Mouse (Mus musculus) G1E (cell line): ENCODE data around the gene Avpi1. TPM values are rescaled to one million over a fixed set of nuclear protein-coding genes. Genes with fewer than 3 reads are reported as not detected.

Experiments used
- ATAC-seq: 2 replicates; pipeline ENCODE4 v1.8.0; 2016; ENCODE audit warnings: mild to moderate bottlenecking; ENCODE audit not compliant: insufficient number of reproducible peaks, poor library complexity, low FRiP score, severe bottlenecking; ENCODE audit errors: extremely low read depth
- DNase-seq: peaks from one replicate; pipeline ENCODE4 v3.0.0; 2012; ENCODE audit warnings: low spot score
- H3K27me3 ChIP-seq: 2 replicates; pipeline ENCODE4 v1.6.1; 2012; ENCODE audit warnings: mild to moderate bottlenecking, low read length, inconsistent platforms; ENCODE audit not compliant: insufficient read depth
- H3K36me3 ChIP-seq: replicated peaks from 2 replicates; pipeline ENCODE3; 2012; ENCODE audit warnings: mild to moderate bottlenecking, inconsistent platforms
- H3K4me1 ChIP-seq: 2 replicates; pipeline ENCODE4 v1.6.1; 2012; ENCODE audit warnings: low read depth, low read length, inconsistent platforms, mixed read lengths; ENCODE audit not compliant: insufficient read depth
- H3K4me3 ChIP-seq: 2 replicates; pipeline ENCODE4 v1.5.1; 2012; ENCODE audit warnings: low read depth, mild to moderate bottlenecking, inconsistent platforms, low read length, moderate library complexity, mixed read lengths
- H3K9me3 ChIP-seq: replicated peaks from 2 replicates; pipeline ENCODE4 v1.6.1; 2012; ENCODE audit warnings: inconsistent platforms
- CTCF ChIP-seq: IDR thresholded peaks from 2 replicates; pipeline ENCODE4 v1.5.1; 2012; ENCODE audit warnings: low read depth, low read length, inconsistent platforms, mixed read lengths
- GATA1 ChIP-seq: IDR thresholded peaks from 2 replicates; pipeline ENCODE4 v1.6.1; 2012; ENCODE audit warnings: borderline replicate concordance, low read length, inconsistent platforms, mixed read lengths
- GATA2 ChIP-seq: IDR thresholded peaks from 2 replicates; pipeline ENCODE4 v1.6.1; 2012; ENCODE audit warnings: low read depth, low read length, inconsistent platforms, borderline replicate concordance
- POLR2AphosphoS5 ChIP-seq: IDR thresholded peaks from 2 replicates; pipeline ENCODE4 v1.6.1; 2012; ENCODE audit warnings: low read depth, low read length, inconsistent platforms; ENCODE audit not compliant: insufficient replicate concordance
- TAL1 ChIP-seq: conservative IDR thresholded peaks from 2 replicates; pipeline ENCODE4 v1.6.1; 2012; ENCODE audit warnings: low read depth, low read length, inconsistent platforms, mixed read lengths
- polyA plus RNA-seq: library from polyadenylated mRNA; stranded (reverse); fragments of >175 nt; gene quantifications from 2 replicates; pipeline ENCODE4 v1.2.3, GENCODE M21; 2012
- total RNA-seq, 2 experiments: library from RNA; stranded (forward) in 1 of 2; stranded (reverse) in 1 of 2; fragments of 200-1000 nt in 1 of 2; fragments of >200 nt in 1 of 2; fragmentation: Nextera tagmentation in 1 of 2; gene quantifications; 2 replicates each; pipeline ENCODE4 v1.2.3; 2014 to 2017

The Avpi1 gene
- total and polyA plus RNA-seq, 3 experiments, result 2.2 to 12.6 (median 2.8) TPM

DNA sequence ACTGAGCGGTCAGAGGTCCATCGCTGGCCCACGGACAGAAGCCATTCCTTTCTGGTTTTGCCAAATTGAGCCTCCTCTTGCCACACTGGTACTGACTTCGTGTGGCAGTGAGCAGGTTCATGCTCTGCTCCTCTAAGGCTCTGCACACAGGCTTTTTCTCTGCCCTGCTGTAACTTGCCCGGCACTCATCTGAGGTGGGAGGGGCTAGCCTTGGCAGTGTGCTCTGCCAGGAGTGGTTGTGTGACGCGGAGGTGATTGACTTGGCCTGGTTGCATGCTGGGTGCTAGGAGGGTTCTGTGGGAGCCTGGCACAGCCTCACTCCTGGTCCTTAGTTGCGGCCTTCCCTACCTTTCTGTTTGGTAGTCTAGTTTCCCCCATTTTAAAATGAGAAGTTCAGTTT, 8.4 kb downstream of the Avpi1 start:
- no peak for TF ChIP-seq GATA2
- TF ChIP-seq TAL1, result no peak
- TF ChIP-seq POLR2AphosphoS5, result no peak
- no peak for TF ChIP-seq GATA1
- no peak for TF ChIP-seq CTCF
- DNase-seq, result no peak
- Histone ChIP-seq H3K27me3 (no peaks in the 10 kb centered on the region), H3K4me3 (no peak overlapping the region), H3K36me3 (peaks cover 90% of the 10 kb centered on the region), H3K4me1 (peaks cover 4% of the 10 kb centered on the region), H3K9me3 (no peaks in the 10 kb centered on the region)
- ATAC-seq, result no peak

DNA sequence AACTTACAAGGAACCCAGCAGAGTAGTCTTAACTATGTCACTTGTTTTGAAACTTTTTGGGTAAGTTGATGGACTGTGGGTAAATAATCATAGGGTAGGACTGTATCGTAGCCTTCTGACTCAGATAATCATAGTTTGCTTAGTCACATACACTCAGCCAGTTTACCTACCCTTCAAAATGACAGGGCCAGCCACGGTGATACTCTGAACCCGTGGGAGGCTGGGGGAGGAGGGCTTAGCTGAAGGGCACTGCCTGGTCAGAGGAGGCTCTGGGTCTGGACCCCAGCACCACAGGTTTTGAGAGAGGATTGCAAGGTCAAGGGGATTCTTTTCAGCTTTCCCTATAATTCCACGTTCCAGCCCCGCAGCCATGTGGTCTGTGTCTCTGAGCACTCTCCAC, 10.3 kb downstream of the Avpi1 start:
- Histone ChIP-seq H3K27me3 (no peaks in the 10 kb centered on the region), H3K4me1 (no peaks in the 10 kb centered on the region), H3K9me3 (no peaks in the 10 kb centered on the region), H3K36me3 (peaks cover 77% of the 10 kb centered on the region), H3K4me3 (no peak overlapping the region)
- no peak for DNase-seq
- no peak for ATAC-seq
- TF ChIP-seq GATA1, result no peak
- no peak for TF ChIP-seq TAL1
- no peak for TF ChIP-seq GATA2
- no peak for TF ChIP-seq CTCF
- TF ChIP-seq POLR2AphosphoS5, result no peak

- no peak for ATAC-seq
- Histone ChIP-seq H3K4me3 (no peak overlapping the region), H3K36me3 (peaks cover 76% of the 10 kb centered on the region), H3K4me1 (no peaks in the 10 kb centered on the region), H3K9me3 (no peaks in the 10 kb centered on the region), H3K27me3 (no peaks in the 10 kb centered on the region)
- DNase-seq, result no peak
- TF ChIP-seq GATA2, result no peak
- no peak for TF ChIP-seq CTCF
- TF ChIP-seq GATA1, result no peak
- TF ChIP-seq POLR2AphosphoS5, result no peak
- no peak for TF ChIP-seq TAL1
Observed at GRCm38 (mm10) chr19:42118142-42118541, 10.7 kb downstream of the Avpi1 start.

DNA sequence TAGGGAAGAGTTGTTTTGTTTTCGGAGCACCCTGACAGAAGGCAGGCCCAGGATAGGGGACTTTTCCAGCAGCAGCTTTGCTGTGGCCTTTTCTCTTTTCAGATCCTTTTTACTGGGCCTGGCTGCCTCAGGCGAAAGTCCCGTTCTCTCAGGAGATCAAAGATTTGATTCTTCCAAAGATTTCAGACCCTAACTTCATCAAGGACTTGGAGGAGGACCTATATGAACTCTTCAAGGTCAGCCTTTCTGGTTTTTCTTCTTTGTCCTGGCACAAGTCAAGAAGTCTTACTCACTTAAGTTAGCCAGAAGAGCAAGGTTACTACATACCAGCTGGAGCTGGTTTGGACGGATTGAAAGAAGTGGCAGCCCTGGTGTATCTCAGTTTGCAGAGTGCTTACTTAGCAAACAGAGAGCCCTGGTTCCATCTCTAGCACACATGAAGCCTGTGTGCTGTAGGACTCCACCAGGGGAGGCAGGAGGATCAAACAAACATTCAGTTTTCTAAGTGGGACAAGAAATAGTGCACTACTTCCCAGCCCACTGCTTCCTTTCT, 13.0 kb downstream of the Avpi1 start:
- ATAC-seq (no peak), DNase-seq (no peak)
- Histone ChIP-seq H3K4me1 (no peaks in the 10 kb centered on the region), H3K4me3 (no peak overlapping the region), H3K27me3 (no peaks in the 10 kb centered on the region), H3K9me3 (no peaks in the 10 kb centered on the region), H3K36me3 (peaks cover 69% of the 10 kb centered on the region)
- TF ChIP-seq GATA1, result no peak
- TF ChIP-seq GATA2, result no peak
- TF ChIP-seq CTCF, result no peak
- no peak for TF ChIP-seq POLR2AphosphoS5
- TF ChIP-seq TAL1, result no peak

- TF ChIP-seq POLR2AphosphoS5 (no peak), TAL1 (no peak), GATA1 (no peak), GATA2 (no peak), CTCF (no peak)
- no peak for ATAC-seq
Observed at GRCm38 (mm10) chr19:42104681-42105080, 24.2 kb downstream of the Avpi1 start.

DNA sequence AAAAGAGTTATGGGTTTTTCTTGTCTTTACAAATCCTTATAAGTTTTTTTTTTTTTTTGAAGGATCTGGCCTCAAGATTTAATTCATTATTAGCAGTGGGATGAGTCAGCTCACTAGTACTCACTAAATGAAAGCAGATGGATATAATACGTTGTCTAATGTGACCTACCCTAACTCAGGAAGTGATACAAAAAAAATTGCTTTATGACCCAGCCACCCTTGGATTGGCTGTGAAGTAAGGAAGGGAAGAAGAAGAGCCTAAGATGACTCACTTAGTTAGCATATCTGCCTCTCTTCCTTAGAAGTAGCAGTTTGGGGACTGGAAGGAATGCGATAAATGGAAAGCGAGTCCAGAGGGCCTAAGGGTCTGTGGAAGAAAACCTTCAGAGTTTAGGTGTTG, 29.5 kb downstream of the Avpi1 start:
- H3K4me1 ChIP-seq, result no peaks in the 10 kb centered on the region; the same call in 1 of the 2 replicates
- DNase-seq (no peak), ATAC-seq (no peak)
- H3K9me3 ChIP-seq, result no peaks in the 10 kb centered on the region
- H3K36me3 ChIP-seq, result peaks cover 63% of the 10 kb centered on the region
- no peaks in the 10 kb centered on the region for H3K27me3 ChIP-seq
- H3K4me3 ChIP-seq, result no peak overlapping the region
- TF ChIP-seq POLR2AphosphoS5 (no peak), CTCF (no peak), GATA2 (no peak), GATA1 (no peak), TAL1 (no peak)

More at GRCm38 (mm10) chr19:42104681-42105080, 24.2 kb downstream of the Avpi1 start:
- no peaks in the 10 kb centered on the region for H3K27me3 ChIP-seq
- no peak overlapping the region for H3K4me3 ChIP-seq
- no peak for DNase-seq
- peaks cover 57% of the 10 kb centered on the region for H3K36me3 ChIP-seq
- H3K9me3 ChIP-seq, result no peaks in the 10 kb centered on the region
- no peaks in the 10 kb centered on the region for H3K4me1 ChIP-seq
